Mouse (Mus musculus) C2C12 (cell line): ENCODE data around the gene Ktn1.

ENCODE experiments used
- CTCF ChIP-seq: IDR thresholded peaks from one replicate; pipeline ENCODE4 v1.5.1; 2011; ENCODE audit not compliant: control insufficient read depth, insufficient read depth, insufficient read length
- MAX ChIP-seq: IDR thresholded peaks from one replicate; pipeline ENCODE4 v1.6.1; 2011; ENCODE audit warnings: mild to moderate bottlenecking, control low read depth
- MYOD1 ChIP-seq: IDR thresholded peaks from one replicate; pipeline ENCODE4 v1.6.1; 2011; ENCODE audit warnings: low read depth; ENCODE audit not compliant: control insufficient read depth, insufficient read length
- MYOG ChIP-seq: IDR thresholded peaks from one replicate; pipeline ENCODE4 v1.6.1; 2011; ENCODE audit not compliant: control insufficient read depth, insufficient read length; ENCODE audit errors: extremely low read depth
- USF1 ChIP-seq: IDR thresholded peaks from one replicate; pipeline ENCODE4 v1.6.1; 2011; ENCODE audit warnings: low read depth, mild to moderate bottlenecking, control low read depth, moderate library complexity

DNA sequence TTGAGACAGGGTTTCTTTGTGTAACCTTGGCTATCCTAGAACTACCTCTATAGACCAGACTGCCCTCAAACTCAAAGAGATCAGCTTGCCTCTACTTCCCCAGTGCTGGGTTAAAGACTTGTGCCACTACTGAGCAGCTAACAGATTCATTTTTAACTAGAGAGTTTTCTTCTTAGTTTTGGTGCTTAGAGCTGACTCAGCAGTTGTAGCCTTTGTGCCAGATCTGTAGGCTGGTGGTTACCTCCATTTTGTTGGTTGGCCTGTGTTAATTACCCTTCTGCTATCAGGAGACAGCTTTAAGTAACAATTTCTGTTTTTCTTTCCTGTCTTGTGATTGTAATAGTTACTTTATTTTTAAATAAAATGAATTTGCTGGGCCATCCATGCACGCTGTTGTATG is 80.3 kb downstream of the Ktn1 start:
- TF ChIP-seq CTCF (no peak), USF1 (no peak), MYOG (no peak), MYOD1 (no peak), MAX (no peak)
